Mouse (Mus musculus) liver, embryonic 14.5 days (tissue): Measurements from ENCODE around the gene Fam160b1.

Source experiments
- CTCF ChIP-seq: IDR thresholded peaks from 2 replicates; pipeline ENCODE4 v1.5.1; 2016; ENCODE audit warnings: antibody characterized with exemption, low read depth, control low read depth
- EP300 ChIP-seq: IDR thresholded peaks from 2 replicates; pipeline ENCODE4 v1.6.1; 2016; ENCODE audit warnings: antibody characterized with exemption, low read depth

GRCm38 (mm10) chr19:57313226-57313625 lies 47.3 kb upstream of the Fam160b1 start:
- TF ChIP-seq CTCF (no peak), EP300 (no peak)
